Mouse (Mus musculus) heart, adult 2 months (tissue): Measurements from ENCODE around the gene Man2b2. TPM values are rescaled to one million over a fixed set of nuclear protein-coding genes. Genes with fewer than 3 reads are reported as not detected.

Source experiments
- DNase-seq, 2 experiments: peaks; one replicate each; pipeline ENCODE4 v3.0.0; 2021
- H3K27ac ChIP-seq: fragments of 200-600 bp; 2 replicates; pipeline ENCODE4 v1.8.1; 2022
- H3K27me3 ChIP-seq: fragments of 200-500 bp; 2 replicates; pipeline ENCODE4 v1.6.1; 2012; ENCODE audit warnings: mild to moderate bottlenecking, low read length, inconsistent platforms, mixed read lengths; ENCODE audit not compliant: control insufficient read depth, insufficient read depth
- H3K36me3 ChIP-seq: fragments of 200-500 bp; 2 replicates; pipeline ENCODE4 v1.6.1; 2012; ENCODE audit warnings: low read length, inconsistent platforms; ENCODE audit not compliant: control insufficient read depth, insufficient read depth
- H3K4me1 ChIP-seq: fragments of 200-500 bp; 2 replicates; pipeline ENCODE4 v1.6.1; 2011; ENCODE audit warnings: low read length; ENCODE audit not compliant: control insufficient read depth, insufficient read depth
- H3K4me3 ChIP-seq: fragments of 200-600 bp; 2 replicates; pipeline ENCODE4 v1.8.1; 2022
- H3K79me2 ChIP-seq: fragments of 200-500 bp; replicated peaks from 2 replicates; pipeline ENCODE4 v1.6.1; 2012; ENCODE audit warnings: mild to moderate bottlenecking, inconsistent platforms, low read length, moderate library complexity, mixed read lengths; ENCODE audit not compliant: control insufficient read depth, insufficient read depth
- H3K9ac ChIP-seq: fragments of 200-500 bp; 2 replicates; pipeline ENCODE4 v1.6.1; 2012; ENCODE audit warnings: low read depth, mild to moderate bottlenecking, control low read depth, inconsistent platforms, low read length, mixed read lengths
- CTCF ChIP-seq: fragments of 200-600 bp; IDR thresholded peaks from 2 replicates; pipeline ENCODE4 v1.8.1; 2022; ENCODE audit warnings: antibody characterized with exemption, mild to moderate bottlenecking, moderate library complexity
- EP300 ChIP-seq: fragments of 200-500 bp; IDR thresholded peaks from 2 replicates; pipeline ENCODE4 v1.6.1; 2011; ENCODE audit warnings: low read depth, low read length, control low read depth; ENCODE audit not compliant: insufficient read depth
- POLR2A ChIP-seq: fragments of 200-500 bp; IDR thresholded peaks from 2 replicates; pipeline ENCODE4 v1.6.1; 2011; ENCODE audit warnings: mild to moderate bottlenecking, low read depth, low read length, control low read depth; ENCODE audit not compliant: insufficient read depth
- WGBS: fragments of 180-500 bp; shearing (Covaris S2); methylation state at CpG from one replicate; pipeline ENCODE4 v1.1.7; 2018; 5-methylcytosine and 5-hydroxymethylcytosine counted together
- intact Hi-C: fragments of 180-260 bp; cut with DNase I; formaldehyde crosslinking; loops from one replicate; pipeline ENCODE4 v1.15.1; 2025
- long read RNA-seq: library from polyadenylated mRNA; stranded (forward); transcript quantifications from one replicate; pipeline ENCODE4 v2.0.0, GENCODE M21; 2021
- polyA plus RNA-seq: library from polyadenylated mRNA; depleted of rRNA; stranded (reverse); fragments of >200 nt; gene quantifications from 2 replicates; pipeline ENCODE4 v1.2.3, GENCODE M21; 2012; rRNA removed
- total RNA-seq, 2 experiments: library from RNA; stranded (reverse); gene quantifications; 2 replicates each; pipeline ENCODE4 v1.2.3; 2021

The Man2b2 gene
- total RNA-seq (10 to 100 TPM; 20.3 to 20.6 TPM), polyA plus RNA-seq (24.1 and 32.1 TPM in 2 replicates)
- long read RNA-seq, transcript Man2b2-201 (19 exons, 3,330 nt) = major isoform, 9 of 16 reads
- long read RNA-seq, partial matches to known transcripts = 2 of 16 reads
- long read RNA-seq, other reads (novel, unspliced or antisense) = 5 of 16 reads

DNA sequence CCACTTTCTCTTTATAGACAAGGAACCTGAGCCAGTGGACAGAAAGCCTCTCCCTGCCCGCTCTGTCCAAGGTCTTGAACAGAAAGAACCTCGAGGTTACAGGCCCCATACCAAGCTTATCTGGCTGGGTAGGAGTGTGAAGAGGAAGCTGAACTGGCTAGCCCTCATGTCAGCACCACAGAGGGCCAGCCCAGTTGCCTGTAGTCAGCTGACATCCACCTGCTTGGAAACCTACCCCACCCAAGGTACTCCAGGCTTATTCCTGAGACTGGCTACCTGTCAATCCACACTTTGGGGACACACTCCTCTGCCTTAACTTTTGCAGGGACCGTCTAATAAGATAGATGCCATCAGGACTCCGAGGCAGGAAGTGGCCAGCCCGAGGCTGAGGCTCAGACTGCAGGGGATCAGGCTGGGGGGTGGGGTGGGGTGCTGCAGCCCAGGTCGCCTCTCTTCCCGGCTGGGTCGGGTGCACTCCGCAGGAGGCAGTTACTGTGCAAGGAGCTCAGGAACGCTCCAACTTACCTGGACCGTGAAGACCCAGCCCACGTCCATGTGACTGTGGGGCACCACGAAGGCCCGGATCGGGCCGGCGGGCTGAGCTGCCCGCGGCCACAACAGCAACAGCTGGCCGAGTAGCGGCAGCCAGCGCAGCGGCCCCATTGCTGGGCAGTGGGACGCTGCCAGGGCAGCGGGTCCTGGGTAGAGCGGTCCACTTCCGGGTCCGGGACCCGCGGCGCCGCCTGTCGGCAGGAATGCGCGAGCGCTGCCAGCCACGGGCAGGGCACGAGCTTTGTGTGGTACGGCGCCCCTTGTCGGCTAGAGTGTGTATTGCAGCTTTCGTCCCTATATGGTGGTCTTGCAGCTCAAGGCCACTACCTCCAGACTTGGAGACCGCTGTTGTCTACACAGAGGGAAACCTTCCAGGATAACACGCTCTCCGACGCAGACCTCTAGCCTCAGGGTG is at the start of gene Man2b2:
TSS of gene Man2b2 (minus strand) at position 741 of the 967 bp plus-strand sequence.
- DNase-seq = peak; percentile 89 to 95
- Histone ChIP-seq H3K27me3 (no peaks in the 10 kb centered on the region), H3K27ac (peak within 1 kb of the TSS; percentile 81)

GRCm38 (mm10) chr5:36878801-36879200 is 48.3 kb upstream of the Man2b2 start:
- 83% methylated on average over 4 of the region's 4 CpGs for WGBS
- intact Hi-C loops = no loop called here
- TF ChIP-seq EP300 = no peak
- no peak for TF ChIP-seq POLR2A
- no peak for TF ChIP-seq CTCF

More for the DNA sequence above, at the start of gene Man2b2:
- H3K79me2 ChIP-seq = no peaks in the 10 kb centered on the region
- peak within 1 kb of the TSS; percentile 86 for H3K9ac ChIP-seq
- TF ChIP-seq EP300 (peak; percentile 50; the same call in 1 of the 2 replicates), POLR2A (no peak)
- intact Hi-C loops = loop anchor here (5.0 kb wide), 1 partner anchor 73 kb away; no protein-coding TSS in a partner anchor
- no peaks in the 10 kb centered on the region for H3K36me3 ChIP-seq
- 2% methylated on average over 46 of the region's 46 CpGs for WGBS
- peaks cover 2% of the 10 kb centered on the region for H3K4me1 ChIP-seq
- H3K4me3 ChIP-seq = peak within 1 kb of the TSS; percentile 82

GRCm38 (mm10) chr5:36877641-36878040 is 47.2 kb upstream of the Man2b2 start:
- 58% methylated on average over 2 of the region's 2 CpGs for WGBS
- H3K27ac ChIP-seq = no peak overlapping the region
- H3K9ac ChIP-seq = no peak overlapping the region
- H3K4me1 ChIP-seq = no peaks in the 10 kb centered on the region
- H3K79me2 ChIP-seq = no peaks in the 10 kb centered on the region
- no peak overlapping the region for H3K4me3 ChIP-seq
- no peak for DNase-seq
- no peaks in the 10 kb centered on the region for H3K36me3 ChIP-seq
- intact Hi-C loops = no loop called here
- TF ChIP-seq CTCF = no peak
- no peak for TF ChIP-seq POLR2A
- no peak for TF ChIP-seq EP300
- H3K27me3 ChIP-seq = 0 out of 2 replicates have a peak, but pooled peaks cover 1% of the 10 kb centered on the region

More at GRCm38 (mm10) chr5:36878801-36879200, 48.3 kb upstream of the Man2b2 start:
- no peak for DNase-seq
- Histone ChIP-seq H3K4me3 (no peak overlapping the region), H3K27ac (no peak overlapping the region), H3K9ac (no peak overlapping the region), H3K36me3 (no peaks in the 10 kb centered on the region), H3K27me3 (0 out of 2 replicates have a peak, but pooled peaks cover 1% of the 10 kb centered on the region), H3K79me2 (no peaks in the 10 kb centered on the region), H3K4me1 (no peaks in the 10 kb centered on the region)

DNA sequence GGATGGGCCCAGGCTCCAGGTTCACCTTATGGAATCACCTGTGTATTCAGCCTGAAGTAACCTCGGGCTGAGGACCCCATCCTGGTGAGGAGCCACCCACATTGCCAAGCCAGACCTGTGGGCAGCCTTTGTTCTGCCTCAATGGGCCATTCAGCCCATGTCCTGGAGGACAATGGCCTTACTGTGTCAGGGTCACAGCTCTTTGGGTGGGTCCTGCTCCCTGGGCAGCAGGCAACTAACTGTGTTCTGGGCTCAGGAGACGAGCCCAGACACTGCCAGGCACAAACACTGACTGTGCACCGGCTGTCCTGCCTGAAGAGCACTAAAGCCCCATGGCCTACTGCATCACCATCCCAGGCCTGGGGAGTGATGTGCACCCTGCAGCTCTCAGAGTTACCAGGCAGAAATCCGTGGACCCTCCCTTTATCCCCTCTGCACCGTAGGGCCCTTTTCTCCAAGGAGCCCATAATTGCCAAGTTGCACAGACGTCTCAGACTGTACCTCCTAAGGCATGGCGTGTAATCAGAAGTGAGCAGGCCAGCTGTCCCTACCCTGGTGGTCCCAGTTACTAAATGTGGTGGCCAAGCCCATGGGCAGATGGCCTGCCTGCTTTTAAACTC is 46.4 kb upstream of the Man2b2 start:
- DNase-seq = no peak
- Histone ChIP-seq H3K27me3 (peaks cover 1% of the 10 kb centered on the region; the same call in 1 of the 2 replicates), H3K4me3 (no peak overlapping the region), H3K79me2 (no peaks in the 10 kb centered on the region), H3K27ac (no peak overlapping the region), H3K36me3 (no peaks in the 10 kb centered on the region), H3K4me1 (no peaks in the 10 kb centered on the region), H3K9ac (no peak overlapping the region)
- intact Hi-C loops = no loop called here
- TF ChIP-seq POLR2A (no peak), EP300 (no peak), CTCF (no peak)
- WGBS = 66% methylated on average over 7 of the region's 7 CpGs

- H3K4me1 ChIP-seq = no peaks in the 10 kb centered on the region
- H3K27me3 ChIP-seq = peaks cover 1% of the 10 kb centered on the region; the same call in 1 of the 2 replicates
- 60% methylated on average over 4 of the region's 4 CpGs for WGBS
- no peak overlapping the region for H3K27ac ChIP-seq
- no peak overlapping the region for H3K9ac ChIP-seq
- no peak for DNase-seq
- no peak overlapping the region for H3K4me3 ChIP-seq
- H3K79me2 ChIP-seq = no peaks in the 10 kb centered on the region
- TF ChIP-seq POLR2A (no peak), CTCF (no peak), EP300 (no peak)
- intact Hi-C loops = no loop called here
- H3K36me3 ChIP-seq = no peaks in the 10 kb centered on the region
These were observed 45.5 kb upstream of the Man2b2 start for GRCm38 (mm10) chr5:36875956-36876355.
